Mouse (Mus musculus) mature B cell (primary cell): ENCODE data around the gene Tbc1d2b.

Experiments
- in situ Hi-C: fragments of 300-500 bp; cut with MboI; formaldehyde crosslinking; loops from 2 replicates; pipeline ENCODE4 v1.14.3; 2019

Tbc1d2b gene

GRCm38 (mm10) chr9:90265322-90266039 lies 5.1 kb downstream of the Tbc1d2b start:
- in situ Hi-C loops: no loop called here

- in situ Hi-C loops: no loop called here
Measured at GRCm38 (mm10) chr9:90263340-90263679, 7.3 kb downstream of the Tbc1d2b start.

DNA sequence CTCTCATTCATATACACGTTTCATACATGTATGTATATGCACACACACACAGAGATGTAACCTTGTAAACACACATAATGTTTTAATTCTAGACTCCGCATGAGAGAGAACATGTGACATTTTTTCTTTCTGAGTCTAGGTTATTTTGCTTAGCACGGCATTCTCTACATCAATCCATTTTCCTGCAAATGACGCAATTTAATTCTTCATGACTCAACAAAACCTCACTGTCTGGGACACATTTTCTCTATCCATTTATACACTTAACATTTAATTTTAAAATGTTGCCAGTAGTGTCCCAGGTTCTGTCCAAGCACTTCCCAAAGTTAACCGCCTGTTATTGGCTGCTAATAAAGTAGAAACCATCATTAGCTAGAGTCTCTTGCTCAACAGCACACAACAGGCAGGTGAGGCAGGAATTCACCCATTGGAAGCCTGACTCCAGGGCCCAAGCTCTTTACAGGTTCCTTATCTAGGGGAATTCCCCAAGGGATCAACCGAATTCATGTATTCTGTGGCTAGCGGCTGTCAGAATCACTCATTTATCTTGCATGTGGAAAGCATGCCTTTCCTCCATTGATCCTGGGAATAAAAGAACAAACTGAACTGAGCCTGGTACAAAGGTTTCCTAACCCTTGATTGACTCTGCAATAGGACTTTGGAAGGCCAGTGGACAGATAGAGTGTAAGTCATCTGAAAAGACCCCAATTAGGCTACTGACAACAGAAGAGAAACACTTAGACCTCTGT lies 7.8 kb downstream of the Tbc1d2b start:
- in situ Hi-C loops: no loop called here

DNA sequence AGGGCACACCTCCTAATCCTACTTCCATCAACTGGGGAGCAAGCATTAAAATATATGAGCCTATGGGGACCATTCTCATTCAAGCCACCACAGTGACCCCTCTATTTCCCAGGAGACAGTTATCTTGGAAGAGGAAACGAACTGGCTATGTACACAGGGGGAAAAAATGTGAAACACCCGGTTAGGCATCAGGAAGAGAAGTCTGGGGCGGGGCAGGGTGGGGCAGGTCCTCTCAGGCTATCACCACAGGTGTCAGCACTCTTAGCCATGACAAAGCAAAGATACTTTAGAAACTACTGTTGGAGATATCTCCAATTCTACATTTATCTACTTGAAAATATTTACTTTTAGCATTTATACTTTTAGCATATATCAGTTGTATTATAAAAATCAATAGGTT lies 8.5 kb downstream of the Tbc1d2b start:
- in situ Hi-C loops: no loop called here

DNA sequence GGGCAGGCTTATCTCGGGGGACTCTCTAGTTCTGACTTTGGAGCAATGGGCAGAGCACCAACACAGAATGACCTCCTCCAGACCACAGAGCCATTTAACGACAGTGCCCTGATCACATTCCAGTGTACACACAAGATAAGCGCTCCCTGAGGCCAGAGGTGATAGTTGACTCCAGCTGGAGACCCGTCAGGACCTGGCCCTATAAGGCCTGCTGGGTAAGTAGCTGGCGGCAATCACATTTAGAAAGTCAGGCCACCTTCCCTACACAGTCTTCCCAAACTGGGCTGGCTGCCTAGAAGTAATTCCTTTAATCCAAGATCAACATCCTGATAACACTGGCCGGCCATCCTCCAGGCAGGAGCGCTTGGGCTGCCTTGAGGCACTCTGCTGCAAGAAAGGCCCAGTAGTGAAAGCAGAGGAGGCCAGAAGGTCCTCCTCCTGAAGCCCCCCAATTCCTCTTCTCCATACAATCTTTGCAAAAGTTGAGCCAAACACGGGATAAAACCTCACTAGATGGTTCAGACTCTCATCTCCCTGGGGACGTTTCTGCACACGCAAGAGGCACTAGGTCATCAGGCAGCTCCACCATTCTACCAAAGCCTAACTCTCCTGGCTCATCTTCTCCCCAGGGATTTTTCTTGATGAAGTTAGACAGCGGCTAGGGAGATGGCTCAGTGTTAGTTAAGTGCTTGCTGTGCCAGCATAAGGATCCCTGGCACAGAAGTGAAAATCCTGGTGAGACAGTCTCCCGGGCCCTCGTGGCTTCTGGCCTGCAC lies 9.8 kb downstream of the Tbc1d2b start:
- in situ Hi-C loops: no loop called here

DNA sequence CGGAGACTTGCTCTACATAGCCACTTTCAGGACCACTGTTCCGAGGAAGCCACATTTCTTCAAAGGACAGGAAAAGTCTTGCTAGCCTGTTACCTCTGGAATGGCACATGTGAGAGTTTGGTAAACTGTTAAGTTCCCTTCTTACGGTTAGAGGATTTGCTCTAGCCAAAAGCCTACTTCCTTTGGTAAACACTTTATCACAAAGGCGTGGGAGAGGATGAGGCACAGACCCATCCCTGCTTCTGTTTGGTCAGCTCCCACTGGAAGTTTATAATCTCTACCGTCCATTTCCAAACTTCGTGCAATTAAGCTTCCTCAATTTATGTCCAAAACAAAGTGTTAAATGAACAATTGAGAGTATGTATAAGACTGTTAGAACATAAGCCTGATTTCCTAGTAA lies 10.5 kb downstream of the Tbc1d2b start:
- in situ Hi-C loops: no loop called here

DNA sequence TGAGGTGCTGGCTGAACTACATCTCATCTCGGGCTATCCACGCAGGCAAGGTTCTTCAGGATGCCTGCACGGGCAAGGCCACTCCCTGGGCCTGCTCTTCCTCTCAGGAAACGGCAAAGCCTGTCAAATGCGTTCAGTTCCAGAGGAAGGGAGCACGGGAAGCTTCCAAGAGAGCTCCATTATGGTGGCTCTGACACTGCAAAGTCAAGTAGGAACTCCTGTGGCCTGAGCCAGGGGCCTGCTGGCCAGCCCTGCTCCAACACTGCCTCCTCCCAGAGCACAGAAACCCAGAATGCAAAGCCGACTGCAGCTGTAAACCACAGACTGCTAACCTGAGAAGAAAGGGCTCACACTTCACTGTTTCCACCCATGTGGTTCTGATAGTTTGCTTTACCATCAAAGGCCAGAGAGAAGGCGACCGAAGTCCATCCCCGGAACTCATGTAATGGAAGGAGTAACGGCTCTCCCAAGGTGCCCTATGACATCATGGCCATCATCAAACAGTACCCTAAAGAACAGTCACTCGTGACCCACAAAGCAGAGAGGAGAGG lies 11.1 kb downstream of the Tbc1d2b start:
- in situ Hi-C loops: no loop called here

GRCm38 (mm10) chr9:90257754-90258531 lies 12.7 kb downstream of the Tbc1d2b start:
- in situ Hi-C loops: no loop called here

- in situ Hi-C loops: no loop called here
Measured at GRCm38 (mm10) chr9:90257220-90257619, 13.4 kb downstream of the Tbc1d2b start.

DNA sequence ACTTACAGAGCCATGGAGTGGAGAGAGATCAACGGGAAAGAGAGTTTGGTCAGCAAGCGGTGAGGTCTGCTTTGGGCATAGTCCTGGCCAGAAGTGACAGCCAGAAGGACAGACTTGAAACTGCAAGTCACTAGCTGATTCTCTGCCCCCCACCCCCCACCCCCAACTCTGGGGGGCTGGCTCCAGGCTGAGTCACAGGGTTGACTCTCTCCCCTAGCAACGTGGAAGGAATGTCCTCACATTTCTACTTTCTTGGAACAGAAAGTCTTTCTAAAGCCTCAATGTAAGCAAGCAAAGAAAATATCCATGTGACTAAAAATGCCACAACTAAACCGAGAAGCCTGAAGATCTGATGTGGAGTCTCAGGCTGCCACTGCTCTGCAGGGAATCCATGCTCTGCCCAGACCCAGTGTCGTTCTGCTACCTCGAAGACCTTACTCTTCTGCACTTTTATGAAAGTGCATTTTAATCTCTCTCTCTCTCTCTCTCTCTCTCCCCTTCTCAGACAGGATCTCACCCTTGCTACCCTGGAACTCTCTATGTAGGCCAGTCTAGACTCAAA lies 14.7 kb downstream of the Tbc1d2b start:
- in situ Hi-C loops: no loop called here

- in situ Hi-C loops: no loop called here
Measured at GRCm38 (mm10) chr9:90253181-90253580, 17.4 kb downstream of the Tbc1d2b start.

DNA sequence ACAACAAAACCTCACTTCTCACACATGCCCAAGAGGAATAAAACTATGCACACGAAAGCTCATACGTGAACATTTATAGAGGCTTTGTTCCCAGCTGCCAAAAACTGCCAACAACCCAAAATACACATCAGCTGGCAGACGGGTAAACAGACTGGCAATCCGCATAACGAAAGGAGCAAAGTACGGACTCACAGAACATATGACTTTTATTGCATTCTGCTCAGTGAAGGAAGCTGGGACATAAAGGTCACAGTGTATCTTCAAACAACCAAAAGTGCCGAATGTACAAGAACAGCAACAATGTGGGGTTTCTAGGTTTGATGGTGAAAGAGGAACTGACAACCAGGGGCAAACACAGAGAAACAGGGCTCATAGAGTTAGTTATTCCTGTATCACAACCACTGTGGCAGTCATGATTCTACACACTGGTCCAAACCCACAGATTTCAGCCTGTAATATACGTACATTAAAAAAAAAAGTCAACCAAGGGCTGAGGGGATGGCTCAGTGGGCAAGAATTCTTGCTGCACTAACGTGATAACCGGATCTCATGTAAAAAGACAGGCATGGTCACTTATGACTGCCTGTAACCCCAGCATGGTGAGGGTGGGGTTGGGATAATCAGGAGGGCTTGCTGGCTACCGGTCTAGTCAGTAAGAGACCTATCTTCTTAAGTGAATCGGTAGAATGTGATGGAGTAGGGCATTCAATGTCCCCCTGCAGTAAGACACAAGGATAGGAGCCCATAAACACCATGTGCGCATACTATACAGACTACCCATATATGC lies 19.4 kb downstream of the Tbc1d2b start:
- in situ Hi-C loops: no loop called here

DNA sequence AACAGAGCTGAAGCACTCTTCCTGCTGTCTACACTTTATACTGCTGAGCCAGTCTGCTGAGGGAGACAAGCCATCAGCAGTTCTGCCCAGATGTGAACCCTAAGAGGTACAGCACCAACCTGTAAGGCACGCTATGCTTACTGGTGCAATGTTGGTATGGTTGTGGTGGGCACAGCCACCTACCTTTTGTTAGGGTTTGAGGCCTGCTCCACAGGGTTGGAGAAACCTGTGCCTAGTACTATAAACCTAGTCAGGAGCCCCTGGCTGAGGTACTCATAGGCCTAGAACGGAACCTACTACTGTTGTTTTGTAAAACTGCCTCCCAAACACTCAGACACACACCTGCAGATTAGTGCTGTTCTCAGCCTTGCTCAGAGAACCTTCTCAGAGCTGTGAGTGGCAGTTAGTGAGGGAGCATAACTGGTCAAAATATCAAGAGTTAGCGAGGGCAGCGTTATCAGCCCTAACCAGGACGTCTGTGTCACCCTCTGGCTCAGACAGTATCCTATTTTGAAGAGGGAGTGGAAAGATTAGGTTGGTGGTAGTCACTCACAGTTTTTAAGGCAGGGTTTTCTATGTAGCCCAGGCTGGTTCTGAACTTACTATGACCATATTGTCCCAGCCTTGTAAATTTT lies 20.3 kb downstream of the Tbc1d2b start:
- in situ Hi-C loops: no loop called here

- in situ Hi-C loops: no loop called here
Measured at GRCm38 (mm10) chr9:90249036-90249435, 21.6 kb downstream of the Tbc1d2b start.

DNA sequence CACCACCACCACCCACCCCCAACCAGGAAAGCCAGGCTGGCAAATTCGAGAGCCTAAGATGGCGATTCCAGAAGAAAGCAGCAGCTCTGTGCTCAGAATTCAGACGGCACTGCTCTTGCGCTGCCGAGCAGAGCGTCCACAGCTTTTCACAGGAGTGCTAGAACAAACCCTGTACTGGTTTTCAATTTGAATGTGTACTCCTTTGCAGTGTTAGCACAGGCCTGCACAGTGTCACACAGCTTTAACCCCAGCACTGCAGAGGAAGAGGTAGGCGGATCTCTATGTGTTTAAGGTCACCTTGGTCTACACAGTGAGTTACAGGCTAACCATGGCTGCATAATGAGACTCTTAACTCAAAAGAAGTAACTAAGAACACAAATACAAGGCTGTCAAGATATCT lies 22.3 kb downstream of the Tbc1d2b start:
- in situ Hi-C loops: no loop called here

- in situ Hi-C loops: no loop called here
Measured at GRCm38 (mm10) chr9:90247316-90247715, 23.3 kb downstream of the Tbc1d2b start.

DNA sequence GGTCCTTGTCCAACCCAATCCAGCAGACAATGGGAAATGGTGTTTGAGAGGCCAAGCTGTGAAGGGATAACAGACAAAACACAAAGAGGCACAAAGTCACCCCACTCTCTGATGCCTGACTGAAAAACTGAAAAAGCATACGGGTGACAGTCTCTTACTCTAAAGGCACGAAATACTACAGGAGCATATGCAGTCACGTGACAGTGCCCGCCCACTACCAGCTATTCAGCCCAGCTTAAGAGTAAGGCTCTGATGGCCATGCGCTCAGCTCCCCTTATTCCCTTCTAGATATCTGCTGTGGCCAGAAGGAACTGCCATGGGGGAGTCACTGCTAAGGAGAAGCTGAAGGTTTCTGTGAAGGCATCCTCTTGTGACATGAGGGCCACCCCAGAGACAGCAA lies 24.8 kb downstream of the Tbc1d2b start:
- in situ Hi-C loops: no loop called here

DNA sequence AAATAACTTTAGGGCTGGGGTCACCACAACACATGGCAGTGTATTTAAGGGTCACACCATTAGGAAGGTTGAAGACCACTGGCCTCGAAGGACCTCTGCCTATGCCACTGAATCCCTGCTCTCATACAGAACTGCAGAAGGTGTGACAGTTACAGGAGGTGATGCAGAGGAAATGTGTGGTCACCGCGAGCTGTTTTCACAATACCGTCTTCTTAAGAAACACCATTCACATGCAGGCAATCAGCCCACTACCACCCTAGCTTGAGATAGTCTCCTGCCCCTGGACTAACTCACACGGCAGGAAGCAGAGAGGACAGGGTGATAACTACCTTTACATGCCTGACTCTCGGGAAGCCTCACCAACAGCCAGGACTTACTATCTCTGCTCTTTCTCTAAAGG lies 25.4 kb downstream of the Tbc1d2b start:
- in situ Hi-C loops: no loop called here

DNA sequence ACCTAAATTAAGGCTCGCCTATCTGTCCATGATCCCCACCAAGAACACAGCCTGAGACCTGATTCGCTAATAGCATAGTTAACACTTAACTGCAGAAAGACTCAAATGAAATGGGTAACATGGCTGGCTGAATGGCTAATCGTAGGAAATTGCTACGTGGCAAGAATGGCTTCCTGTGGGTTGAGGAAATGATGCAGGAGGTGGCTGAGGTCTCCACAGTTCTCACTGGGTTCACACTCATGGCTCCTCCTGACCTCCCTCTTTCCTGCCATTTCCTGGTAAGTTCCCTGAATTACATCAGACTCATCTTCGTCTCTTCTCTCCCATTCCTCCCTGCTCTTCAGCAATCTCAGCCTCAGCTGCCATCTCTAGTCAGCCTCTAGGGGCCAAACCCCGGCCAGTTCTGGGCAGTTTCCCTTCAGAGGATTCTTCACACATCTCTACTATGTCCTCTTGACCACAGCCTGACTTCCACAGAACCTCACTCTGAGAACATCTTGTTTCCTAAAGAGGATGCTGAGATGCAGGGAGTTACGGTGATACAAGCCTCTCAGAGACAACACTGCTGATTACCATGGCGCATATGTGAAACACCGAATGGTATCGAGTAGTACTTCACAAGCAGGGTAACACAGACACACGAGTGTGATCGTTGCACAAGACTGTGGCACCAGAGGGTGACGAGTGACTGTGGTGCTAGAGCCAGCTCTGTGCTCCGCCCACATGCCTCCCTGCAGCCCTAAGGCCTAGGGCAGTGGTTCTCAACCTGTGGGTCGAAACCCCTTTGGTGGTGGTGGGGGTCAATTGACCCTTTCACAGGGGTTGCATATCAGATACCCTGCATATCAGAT lies 26.1 kb downstream of the Tbc1d2b start:
- in situ Hi-C loops: no loop called here
